Mouse (Mus musculus) 3134 (cell line): Measurements from ENCODE around the gene Pold1.
A peak's percentile ranks its signal among the peaks of the same experiment; 100 is the strongest.

Experiments used
- DNase-seq: peaks from one replicate; pipeline ENCODE4 v3.0.0-alpha.2; 2011; ENCODE audit warnings: low spot score; ENCODE audit not compliant: insufficient read length; ENCODE audit errors: extremely low read depth

Pold1 gene

GRCm38 (mm10) chr7:44548497-44549087, at the start of gene Pold1:
Pold1 (minus strand) TSS chr7:44548849.
- DNase-seq, result peak; percentile 99

- DNase-seq, result no peak
Measured at GRCm38 (mm10) chr7:44598336-44598735, 49.7 kb upstream of the Pold1 start.

GRCm38 (mm10) chr7:44597666-44598065, 49.0 kb upstream of the Pold1 start:
- DNase-seq, result no peak

GRCm38 (mm10) chr7:44596996-44597538, 48.4 kb upstream of the Pold1 start:
- DNase-seq, result no peak

- DNase-seq, result no peak
Measured at GRCm38 (mm10) chr7:44596051-44596450, 47.4 kb upstream of the Pold1 start.

GRCm38 (mm10) chr7:44595131-44595561, 46.5 kb upstream of the Pold1 start:
- DNase-seq, result no peak

- no peak for DNase-seq
Measured at GRCm38 (mm10) chr7:44594291-44594690, 45.6 kb upstream of the Pold1 start.

GRCm38 (mm10) chr7:44593775-44594174, 45.1 kb upstream of the Pold1 start:
- no peak for DNase-seq

GRCm38 (mm10) chr7:44593051-44593450, 44.4 kb upstream of the Pold1 start:
- no peak for DNase-seq

GRCm38 (mm10) chr7:44591348-44592116, 42.9 kb upstream of the Pold1 start:
- DNase-seq, result no peak

GRCm38 (mm10) chr7:44590402-44591347, 42.0 kb upstream of the Pold1 start, which contains the start of gene Kcnc3:
Kcnc3 (plus strand) TSS chr7:44590664.
- no peak for DNase-seq

- no peak for DNase-seq
Measured at GRCm38 (mm10) chr7:44589946-44590345, 41.3 kb upstream of the Pold1 start.

GRCm38 (mm10) chr7:44589149-44589548, 40.5 kb upstream of the Pold1 start:
- DNase-seq, result no peak

GRCm38 (mm10) chr7:44588338-44588737, 39.7 kb upstream of the Pold1 start:
- no peak for DNase-seq

GRCm38 (mm10) chr7:44587676-44588075, 39.0 kb upstream of the Pold1 start:
- DNase-seq, result no peak

- no peak for DNase-seq
Measured at GRCm38 (mm10) chr7:44586930-44587329, 38.3 kb upstream of the Pold1 start.

GRCm38 (mm10) chr7:44586518-44586917, 37.9 kb upstream of the Pold1 start:
- DNase-seq, result no peak

- no peak for DNase-seq
Measured at GRCm38 (mm10) chr7:44585606-44586005, 37.0 kb upstream of the Pold1 start.

GRCm38 (mm10) chr7:44584921-44585320, 36.3 kb upstream of the Pold1 start:
- no peak for DNase-seq

- DNase-seq, result no peak
Measured at GRCm38 (mm10) chr7:44584265-44584804, 35.7 kb upstream of the Pold1 start.

GRCm38 (mm10) chr7:44583146-44583545, 34.5 kb upstream of the Pold1 start:
- DNase-seq, result no peak
